Mouse (Mus musculus): ENCODE measurements at regions not wholly inside any gene's neighbourhood (a gene's known extent, or its start where the extent isn't known, plus 50 kb on each side); places are given as distances from the start of the nearest gene placed in this dataset.

GRCm38 (mm10) chr16:52508633-52509379 lies 54.9 kb upstream of the Alcam start:
- H3K27me3 ChIP-seq (replicated peaks; ENCODE audit: control insufficient read depth, insufficient read depth, low read length): no peaks in the 10 kb centered on the region
- no peak overlapping the region for H3K9ac ChIP-seq (ENCODE audit: low read depth, low read length)
- no peak overlapping the region for H3K27ac ChIP-seq (ENCODE audit: low read depth, low read length)
- ATAC-seq: no peak
- no peaks in the 10 kb centered on the region for H3K4me1 ChIP-seq (ENCODE audit: control insufficient read depth, insufficient read depth, low read depth, low read length)
- no peak overlapping the region for H3K4me3 ChIP-seq (ENCODE audit: low read length)
- no peaks in the 10 kb centered on the region for H3K9me3 ChIP-seq (ENCODE audit: control insufficient read depth, low read length)
- 72% methylated on average over 10 of the region's 10 CpGs for WGBS
- no peak overlapping the region for H3K4me2 ChIP-seq (ENCODE audit: low read length)
- no peaks in the 10 kb centered on the region for H3K36me3 ChIP-seq (ENCODE audit: control insufficient read depth, insufficient read depth, low read length)
